Mouse (Mus musculus) liver (tissue): ENCODE data around the gene Lcp2.

Experiments
- DNase-seq: peaks from one replicate; pipeline ENCODE4 v3.0.0-alpha.2; 2020; ENCODE audit warnings: mixed read lengths

Lcp2 gene

DNA sequence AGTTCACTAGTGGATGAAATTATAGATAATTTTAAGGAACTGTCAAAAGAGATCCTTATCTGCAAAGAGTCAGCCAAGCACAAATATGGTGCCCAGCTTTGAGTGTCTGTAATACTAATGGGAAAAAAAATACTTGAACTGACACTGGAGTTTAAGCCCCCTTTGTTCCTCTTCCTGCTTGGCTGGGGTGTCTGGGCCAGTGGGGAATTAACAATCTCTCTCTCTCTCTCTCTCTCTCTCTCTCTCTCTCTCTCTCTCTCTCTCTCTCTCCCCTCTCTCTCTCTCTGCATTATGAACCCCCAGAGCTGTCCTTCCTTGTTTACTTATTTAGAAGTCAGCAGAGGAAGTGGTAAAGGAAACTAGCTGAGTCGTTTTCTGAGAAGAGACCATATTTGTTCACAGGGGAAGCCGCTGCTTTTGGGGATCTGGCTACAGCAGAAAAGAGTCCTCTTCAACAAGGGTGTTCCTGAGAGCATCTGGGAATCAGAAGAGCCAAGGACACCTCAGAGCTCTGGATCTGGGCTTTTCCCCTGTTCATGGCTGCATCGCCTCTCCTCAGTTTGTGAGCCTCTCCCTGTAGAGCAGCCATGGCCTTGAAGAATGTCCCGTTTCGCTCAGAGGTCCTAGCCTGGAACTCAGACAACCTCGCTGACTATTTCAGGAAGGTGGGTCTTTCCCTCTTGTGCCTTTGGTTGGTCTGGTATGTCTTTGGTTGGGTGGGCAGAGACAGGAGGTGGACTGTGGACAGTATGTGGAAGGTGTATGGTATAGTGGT, at the start of gene Lcp2:
Gene Lcp2, plus strand, starts transcription at position 154 of the 775 bp plus-strand sequence.
- DNase-seq = no peak

DNA sequence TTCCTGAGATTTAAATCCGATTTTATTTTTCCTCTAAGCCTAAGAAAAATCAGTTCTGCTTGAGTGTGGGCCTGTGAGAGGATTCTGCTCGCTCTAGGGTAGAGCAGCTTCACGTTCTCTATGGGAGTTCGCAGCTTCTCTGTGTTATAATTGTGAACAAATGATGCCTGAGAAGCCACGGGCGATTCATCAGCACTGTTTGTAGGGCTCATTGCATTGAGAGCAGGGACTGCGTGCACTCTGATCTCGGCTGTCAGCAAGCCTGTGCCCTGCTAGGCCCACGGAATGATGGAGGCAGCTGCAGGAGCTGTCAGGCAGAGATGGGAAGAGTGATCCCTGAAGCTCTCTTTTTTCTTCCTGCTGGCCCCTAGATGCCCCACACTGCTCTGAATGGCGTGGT, 48.5 kb upstream of the Lcp2 start:
- no peak for DNase-seq

DNA sequence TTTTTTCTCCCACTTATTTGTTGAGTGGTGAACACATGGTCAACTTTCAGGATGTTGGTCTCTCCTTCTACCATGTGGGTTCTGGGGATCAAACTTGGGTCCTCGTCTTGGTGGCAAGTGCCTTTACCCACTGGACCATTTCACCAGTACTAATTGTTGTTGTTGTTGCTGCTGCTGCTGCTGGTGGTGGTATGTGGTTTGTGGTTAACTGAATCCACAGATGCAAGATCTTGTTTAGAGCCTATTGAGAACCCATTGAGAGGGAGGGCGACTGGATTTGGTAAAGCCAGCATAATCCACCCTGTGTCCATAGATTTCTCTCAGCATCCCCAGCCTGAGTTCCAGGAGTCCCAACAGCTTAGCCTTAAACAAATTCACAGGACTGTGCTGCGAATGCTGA, 46.3 kb upstream of the Lcp2 start:
- DNase-seq = no peak

DNA sequence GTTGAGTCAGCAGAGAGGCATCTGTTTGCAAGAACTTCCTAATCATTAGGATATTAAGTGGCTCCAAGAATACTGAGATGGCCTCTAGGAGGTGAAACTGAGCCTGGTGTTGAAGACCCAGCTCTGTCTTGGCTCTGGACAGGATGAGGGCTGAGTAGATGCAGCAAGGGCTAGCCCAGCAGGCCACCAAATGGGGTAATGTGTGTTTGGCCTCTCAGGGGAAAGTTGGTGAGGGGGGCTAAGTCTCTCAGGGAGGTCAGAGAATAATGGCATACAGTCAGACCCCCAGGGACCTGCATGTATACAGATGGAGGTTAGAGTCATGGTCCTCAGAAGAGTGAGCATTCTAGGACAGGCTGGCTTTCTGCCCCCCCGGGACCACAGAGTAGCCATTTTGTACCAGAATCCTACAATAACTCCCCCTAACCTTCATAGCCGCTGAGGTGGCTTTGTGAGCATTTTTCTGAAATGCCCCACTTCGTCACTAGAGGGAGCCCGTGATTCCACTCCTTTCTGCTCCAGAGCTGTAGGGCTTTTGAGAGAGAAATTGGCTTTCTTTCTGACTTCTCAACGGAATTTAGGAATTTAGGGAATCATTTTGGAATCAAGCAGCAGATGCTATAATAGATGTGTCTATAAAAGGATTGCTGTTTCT, 44.7 kb upstream of the Lcp2 start:
- DNase-seq = peak; percentile 50

DNA sequence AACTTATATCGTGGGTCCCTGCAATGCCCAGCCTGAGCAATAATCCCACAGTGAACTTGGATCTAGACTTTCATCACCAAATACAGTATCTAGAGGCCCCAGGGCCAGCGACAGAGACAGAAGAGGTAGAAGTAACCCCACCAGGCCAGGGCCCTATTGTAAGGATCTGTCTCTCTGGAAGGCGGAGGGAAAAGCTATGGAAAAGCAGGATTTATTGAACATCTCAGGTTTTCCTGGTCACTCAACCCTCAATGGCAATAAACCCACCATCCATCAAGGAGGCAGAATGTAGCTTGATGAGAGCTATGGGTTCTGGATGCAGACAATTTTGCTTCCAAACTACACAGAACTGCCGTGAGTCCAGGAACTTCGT, 44.1 kb upstream of the Lcp2 start:
- DNase-seq = no peak

DNA sequence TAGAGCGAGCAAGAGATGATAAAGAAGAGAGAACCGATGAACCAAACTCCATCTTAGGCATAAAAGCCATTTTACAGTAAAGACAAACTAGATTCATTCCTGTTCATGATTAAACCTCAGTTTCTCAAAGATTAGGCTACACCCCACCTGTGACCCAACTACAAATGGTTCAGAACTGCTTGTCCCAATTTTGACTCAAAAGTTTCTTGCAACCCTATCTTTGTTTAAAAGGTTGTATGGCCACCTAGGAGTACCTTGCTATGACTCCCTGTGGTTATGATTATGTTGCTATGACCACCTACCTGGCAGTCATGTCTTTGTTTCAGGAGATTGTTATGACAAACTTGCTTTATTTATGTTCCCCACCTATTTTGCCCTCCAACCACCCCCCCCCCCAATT, 39.1 kb upstream of the Lcp2 start:
- no peak for DNase-seq

DNA sequence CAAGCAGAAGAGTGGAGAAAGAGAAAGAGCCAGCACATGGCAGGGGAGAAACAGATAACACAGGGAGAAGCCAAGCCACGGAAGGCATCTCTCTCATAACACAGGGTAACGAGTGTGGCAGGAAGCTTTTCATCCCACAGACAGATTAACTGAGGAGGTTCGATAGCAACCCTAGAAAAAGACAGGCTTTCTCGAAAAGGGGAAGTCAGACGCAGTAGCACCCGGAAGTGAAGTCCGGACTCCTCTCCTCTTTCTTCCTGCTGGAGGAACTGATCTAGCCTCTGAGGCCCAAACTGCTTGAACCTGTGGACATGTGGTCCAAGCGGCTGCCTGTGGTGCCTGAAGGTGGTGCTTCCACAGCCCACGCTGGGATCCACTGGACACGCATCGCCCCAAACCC, 38.5 kb upstream of the Lcp2 start:
- peak; percentile 29 for DNase-seq

DNA sequence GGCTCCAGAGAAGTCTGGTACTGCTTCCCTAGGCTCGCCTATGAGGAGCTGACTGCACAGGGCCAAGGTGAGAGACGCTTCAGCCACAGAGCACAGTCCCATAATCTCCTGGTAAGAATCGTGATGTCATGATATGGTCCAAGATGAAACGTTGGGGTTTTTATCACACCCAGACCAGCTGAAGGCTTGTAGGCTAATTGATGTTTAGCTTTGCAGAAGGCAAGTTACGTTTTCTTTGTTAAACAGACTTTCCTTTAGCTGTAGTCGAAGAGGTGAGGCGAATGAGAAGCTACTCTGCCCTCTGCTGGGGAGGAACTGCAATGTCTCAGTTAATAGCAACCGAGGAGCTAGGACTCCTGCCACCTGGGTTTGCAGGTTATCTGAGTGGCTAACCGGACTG, 38.0 kb upstream of the Lcp2 start:
- DNase-seq = peak; percentile 63

DNA sequence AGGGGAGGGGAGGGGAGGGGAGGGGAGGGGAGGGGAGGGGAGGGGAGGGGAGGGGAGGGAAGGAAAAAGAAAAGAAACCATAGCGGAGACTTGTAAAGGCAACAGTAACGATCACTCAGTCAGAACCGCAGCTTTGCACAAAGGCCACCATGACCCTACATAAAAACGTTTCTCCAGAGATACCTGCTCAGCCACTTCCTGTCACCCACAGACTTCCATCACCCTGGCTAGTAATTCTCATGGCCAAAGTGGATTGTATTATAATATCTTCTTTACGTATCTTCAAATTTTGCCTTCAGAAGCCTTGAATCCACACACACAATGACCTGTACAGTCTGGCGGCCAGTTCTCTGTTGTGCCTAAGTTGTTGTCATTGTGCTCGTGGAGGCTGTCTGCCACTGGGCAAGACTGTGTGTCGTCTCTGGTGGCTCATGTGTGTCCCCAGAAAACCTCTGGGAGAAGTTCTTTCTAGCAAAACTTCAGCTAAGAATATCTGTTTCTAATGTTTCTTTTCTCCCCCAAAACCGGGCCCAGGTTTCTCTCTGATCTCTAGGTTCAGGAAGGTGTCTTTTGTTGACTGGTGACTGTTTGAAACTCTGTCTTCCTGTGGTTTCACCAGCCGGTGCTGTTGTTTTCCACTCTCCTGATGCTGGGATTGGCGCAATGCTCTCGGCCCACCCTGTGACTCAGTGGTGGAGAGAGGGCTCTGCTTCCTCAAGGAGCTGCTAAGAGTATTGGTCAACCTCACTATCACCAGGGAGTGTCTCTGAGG, 37.2 kb upstream of the Lcp2 start:
- no peak for DNase-seq

DNA sequence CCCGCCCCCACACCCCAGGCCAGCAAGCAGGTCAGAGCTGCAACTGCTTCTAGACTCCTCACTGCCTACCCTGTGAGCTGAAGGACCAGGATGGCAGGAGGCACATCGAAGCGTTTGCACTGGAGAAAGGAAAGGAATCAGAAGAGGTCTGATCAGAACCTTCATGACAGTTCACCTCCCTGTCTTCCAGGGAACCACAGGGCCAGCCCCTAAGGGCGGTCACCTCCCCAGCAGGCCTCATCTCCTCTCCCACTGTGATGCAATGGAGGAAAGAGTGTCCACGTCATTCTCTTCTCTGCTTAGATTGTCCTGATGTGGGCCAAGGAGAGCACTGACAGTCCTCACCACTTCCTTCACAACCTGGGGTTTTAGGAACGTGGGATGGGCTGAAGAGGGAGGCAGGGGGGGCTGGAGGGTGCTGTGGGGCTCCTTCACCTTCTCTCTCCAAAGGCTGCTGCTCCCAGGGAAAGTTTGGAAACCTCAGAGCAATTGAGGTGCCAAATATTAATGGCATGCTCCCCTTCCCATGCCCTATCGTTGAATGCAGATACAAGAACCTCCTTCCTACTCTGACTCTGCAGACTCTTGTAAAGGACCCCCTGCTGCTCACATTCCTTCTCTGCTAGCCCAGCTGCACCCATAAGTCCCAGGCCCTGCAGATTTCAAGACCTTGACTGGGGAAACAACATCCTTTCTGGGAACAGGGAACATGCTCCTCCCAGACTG, 36.4 kb upstream of the Lcp2 start:
- no peak for DNase-seq

DNA sequence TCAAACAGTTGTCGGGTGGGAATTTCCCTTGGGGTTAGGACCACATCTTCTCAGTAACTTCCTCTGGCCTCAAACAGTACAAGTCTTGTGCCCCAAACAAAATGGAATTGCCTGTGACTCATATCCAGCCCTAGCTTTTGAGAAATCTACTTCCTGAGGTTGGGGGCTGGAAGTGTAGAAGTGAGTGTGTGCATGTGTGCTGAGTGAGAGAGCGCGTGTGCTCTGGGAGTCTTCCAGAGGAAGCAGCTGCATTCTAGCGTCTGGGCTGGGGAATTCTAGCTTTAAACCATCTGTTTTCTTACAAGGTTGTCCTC, 35.9 kb upstream of the Lcp2 start:
- DNase-seq = no peak

DNA sequence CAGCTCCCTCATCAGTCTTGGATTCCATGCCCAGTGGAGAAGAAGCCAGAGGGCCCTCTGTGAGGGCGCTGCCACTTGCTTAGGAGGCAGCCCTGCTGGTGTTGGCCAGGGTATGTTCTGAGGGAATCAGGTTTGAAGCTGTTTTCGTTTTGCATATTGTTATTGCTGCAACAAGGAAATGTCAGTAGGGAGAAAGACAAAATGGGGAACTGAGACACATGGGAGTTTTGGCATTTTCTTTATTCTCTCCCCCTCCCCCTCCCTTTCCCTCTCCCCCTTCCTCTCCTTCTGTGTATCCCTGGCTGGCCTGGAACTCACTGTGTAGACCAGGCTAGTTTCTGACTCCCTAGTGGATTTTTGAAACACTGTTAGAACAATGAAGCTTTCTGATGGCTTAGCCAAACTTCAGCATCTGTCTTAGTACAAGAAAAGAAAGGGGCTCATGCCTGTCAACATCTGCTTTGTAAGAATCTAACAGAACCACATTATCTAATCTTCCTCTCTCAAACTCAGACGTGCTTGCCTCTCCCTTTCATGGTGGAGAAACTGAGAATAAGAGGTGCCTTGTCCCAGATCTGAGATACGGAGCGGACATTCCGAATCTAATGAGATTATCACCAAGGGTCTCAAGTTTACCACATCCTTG, 34.6 kb upstream of the Lcp2 start:
- no peak for DNase-seq

DNA sequence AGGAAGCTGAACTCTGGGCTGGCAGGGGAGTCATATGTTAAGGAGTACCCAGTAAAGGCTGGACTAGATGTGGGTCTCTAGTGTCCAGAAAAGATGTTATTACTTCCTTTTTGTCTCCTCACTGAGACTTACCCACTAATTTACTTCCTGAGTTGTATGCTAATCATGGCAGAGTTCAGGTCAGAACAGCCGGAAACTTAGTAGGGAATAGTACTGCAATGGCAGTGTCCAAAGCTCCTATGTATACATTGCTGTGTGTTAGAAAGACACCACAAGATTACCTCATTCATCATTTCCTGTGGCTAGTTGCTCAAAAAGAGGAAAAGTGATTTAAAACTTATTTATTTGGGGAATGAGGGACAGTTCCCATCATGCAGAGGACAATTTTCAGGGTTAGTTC, 21.6 kb upstream of the Lcp2 start:
- DNase-seq = no peak

DNA sequence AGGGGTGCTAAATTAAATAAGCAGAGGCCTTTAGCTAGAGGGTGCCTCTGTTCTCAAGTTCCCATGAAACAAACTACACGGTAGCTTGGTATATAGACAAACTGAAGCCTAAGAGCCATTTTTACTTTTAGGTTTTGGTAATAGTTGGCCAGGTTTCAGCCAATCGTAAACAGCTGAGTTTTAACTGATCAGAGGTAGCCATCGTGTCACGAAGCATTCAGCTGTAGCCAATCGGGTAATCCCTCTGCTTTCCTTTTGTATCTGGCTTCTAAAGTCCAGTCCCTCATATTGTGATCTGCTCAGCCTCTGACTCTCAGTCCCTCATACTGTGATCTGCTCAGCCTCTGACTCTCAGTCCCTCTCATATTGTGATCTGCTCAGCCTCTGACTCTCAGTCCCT, 17.1 kb upstream of the Lcp2 start:
- DNase-seq = no peak

DNA sequence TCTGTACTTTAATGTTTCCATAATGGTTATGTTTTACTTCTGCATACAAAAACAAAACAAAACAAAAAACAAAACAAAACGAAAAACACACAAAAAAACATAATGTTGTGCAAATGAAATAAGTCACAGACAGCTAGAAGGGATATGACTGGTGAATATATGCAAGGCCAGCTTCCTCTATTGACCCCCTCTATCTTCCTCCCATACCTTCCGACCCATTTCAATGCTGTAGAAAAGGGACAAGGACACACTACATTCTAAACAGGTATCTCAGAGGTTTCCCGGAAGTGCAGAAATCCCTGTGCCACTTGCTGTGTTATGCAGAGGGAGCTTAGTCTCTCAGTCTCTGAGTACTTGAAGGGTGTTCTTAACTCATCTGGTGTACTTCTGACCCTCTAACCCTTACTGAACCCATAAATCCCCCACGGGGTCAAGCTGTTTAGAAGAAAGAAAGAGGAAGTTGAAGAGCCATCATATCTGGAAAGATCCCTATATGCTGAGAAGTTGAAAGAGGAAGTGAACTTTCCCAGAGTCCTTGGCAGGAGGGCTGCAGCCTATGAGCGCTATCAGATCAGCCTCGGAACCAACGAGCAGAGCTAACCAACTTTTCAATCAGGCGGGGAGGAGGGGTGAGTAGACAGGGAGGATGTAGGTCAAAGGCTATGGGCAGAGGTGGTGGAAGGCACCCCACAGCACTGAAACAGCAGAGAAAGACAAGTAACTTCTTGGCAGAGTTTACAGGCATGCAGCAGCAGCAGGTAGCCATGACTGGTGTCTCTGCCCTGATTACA, 15.5 kb upstream of the Lcp2 start:
- peak; percentile 50 for DNase-seq

DNA sequence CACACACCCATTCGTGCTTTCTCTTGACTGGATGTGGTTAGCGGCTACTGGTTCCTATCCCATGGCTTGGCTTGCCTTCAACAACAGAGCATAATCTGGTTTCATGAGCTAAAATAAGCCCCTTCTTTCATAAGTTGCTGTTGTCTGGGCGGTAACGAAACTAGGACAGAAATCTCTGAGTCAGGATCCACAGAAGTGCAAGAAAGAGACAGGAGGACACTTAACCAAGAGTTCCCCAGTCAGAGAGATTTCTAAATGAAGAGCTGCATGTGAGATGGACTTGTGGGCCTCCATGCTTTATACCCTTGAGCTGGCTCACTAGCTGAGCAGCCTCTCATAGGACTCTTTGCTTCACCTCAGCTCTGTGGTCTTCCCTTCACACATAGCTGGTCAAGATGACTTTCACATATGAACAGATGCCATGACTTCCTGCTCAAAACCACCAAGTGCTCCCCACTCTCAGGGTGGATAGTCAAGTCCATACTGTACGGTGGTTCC, 12.7 kb upstream of the Lcp2 start:
- DNase-seq = no peak

DNA sequence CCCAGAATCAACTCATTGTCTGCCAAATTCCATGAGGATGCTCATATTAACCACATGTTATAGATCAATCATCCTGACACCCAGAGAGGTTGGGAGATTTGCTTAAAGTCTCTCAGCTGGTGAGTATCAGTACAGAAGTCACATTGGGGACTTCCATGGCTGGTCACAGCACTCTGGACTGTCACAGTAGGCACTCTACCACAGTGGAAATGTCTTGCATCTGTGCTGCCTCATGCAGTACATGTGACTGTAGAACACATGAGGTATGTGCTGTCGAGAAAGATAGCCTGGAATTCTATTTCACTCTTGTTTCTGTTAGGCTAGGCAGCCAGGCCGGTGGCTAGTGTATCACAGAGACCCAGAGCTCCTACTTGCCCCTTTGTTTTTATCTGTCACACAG, 11.9 kb upstream of the Lcp2 start:
- DNase-seq = no peak

DNA sequence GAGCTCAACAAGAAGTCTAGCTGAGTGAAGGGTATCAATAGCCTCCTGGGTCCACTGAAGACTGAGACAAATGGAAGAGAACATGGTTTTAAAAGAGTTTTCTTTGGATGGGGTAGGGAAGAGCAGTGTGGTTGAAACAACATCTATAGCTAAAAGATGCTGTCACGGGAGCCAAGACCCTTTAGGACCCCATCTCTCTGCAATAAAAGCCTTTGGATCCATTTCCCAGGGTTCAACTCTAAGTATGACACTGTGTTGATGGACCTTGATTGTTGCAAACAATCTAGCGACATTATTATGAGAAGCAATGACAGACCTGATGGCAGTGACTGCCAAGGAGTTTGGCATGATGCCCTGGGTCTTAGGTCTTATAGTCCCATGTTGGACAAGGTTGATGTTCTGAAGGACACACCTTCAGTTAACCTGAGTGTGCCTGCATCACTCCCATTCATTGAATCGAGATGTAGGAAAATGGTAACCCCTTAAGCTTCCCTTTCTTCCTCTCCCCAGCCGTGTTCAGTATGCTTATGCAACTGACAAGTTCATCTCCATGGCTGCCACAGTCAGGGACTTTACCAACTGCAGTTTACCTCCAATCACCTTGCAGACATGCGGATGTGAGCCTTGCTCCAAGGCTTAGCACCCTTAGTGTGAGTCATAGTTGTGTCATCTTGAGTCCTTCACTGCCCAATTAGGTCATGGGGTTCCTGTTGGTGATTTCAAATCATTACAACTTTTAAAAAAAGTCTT, 10.6 kb upstream of the Lcp2 start:
- no peak for DNase-seq

DNA sequence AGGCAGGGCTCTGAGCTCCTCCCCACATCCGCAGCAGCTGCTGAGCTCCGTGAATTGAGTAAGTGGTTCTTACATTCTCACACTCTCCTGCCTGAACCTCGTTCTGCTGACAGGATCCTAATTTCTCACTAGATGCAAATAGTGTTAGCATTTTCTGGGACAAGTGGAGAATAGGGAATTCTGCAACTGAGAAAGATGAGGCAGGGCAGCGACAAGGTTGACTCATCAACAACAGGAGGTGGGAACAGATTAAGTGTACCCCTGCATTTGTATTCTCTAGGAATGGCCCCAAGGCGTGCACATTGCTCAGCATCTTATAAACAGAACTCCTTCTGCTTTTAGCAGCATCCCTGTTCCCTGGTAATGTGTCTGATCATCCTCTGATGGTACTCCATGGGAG, 6.7 kb upstream of the Lcp2 start:
- DNase-seq = no peak

DNA sequence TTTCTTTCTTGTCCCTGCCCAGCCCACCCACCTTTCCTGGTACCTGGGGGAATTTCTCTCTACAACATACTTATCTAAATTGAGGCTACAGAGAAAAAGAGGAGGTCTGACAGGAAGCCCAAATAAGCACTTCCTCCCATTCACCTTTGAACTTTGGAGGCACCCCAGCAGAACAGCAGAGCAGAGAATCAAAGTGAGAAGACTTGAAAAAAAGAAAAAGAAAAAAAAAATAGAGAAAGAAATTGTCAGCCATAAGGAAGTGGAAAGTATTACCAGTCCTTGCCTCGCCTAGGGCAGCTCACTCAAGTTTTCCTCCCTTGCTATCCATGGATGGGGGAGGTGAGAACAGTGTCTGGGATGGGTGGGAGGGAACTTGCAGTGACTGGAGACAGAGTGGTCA, 3.9 kb upstream of the Lcp2 start:
- no peak for DNase-seq

DNA sequence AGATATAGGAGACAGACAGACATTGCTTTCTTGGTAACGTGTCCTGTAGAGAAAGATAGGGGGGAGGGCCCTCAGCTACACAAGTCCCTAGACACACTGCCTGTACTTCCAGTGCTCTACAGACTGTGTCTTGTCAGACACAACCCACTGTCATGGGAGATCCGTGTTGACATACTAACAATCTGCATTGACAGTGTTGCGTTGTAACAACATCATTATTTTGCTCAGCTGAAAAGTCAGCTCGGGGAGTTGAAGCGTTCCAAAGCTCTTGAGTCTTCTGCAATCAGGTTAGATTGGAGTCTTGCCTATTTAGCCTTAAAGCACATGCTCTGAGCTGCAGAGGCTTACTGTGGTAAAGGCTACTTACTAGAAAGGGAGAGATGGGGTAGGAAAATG, 820 bp downstream of the Lcp2 start:
- no peak for DNase-seq
